Mouse (Mus musculus) heart, embryonic 10.5 days (tissue): ENCODE measurements around the gene Spin1. TPM values are rescaled to one million over a fixed set of nuclear protein-coding genes. Genes with fewer than 3 reads are reported as not detected.

Experiments
- DNase-seq: peaks from one replicate; pipeline ENCODE4 v3.0.0-alpha.2; 2017; ENCODE audit warnings: low spot score
- H3K27ac ChIP-seq: fragments of 300-500 bp; sonication (generic); 2 replicates; pipeline ENCODE4 v1.5.1; 2016; ENCODE audit warnings: mild to moderate bottlenecking
- H3K27me3 ChIP-seq: fragments of 300-500 bp; sonication (generic); 2 replicates; pipeline ENCODE4 v1.6.1; 2016; ENCODE audit warnings: mild to moderate bottlenecking; ENCODE audit not compliant: poor library complexity, insufficient read depth, severe bottlenecking
- H3K36me3 ChIP-seq: fragments of 300-500 bp; sonication (generic); 2 replicates; pipeline ENCODE4 v1.6.1; 2016; ENCODE audit warnings: mild to moderate bottlenecking, moderate library complexity
- H3K4me1 ChIP-seq: fragments of 300-500 bp; sonication (generic); 2 replicates; pipeline ENCODE4 v1.6.1; 2016; ENCODE audit warnings: mild to moderate bottlenecking
- H3K4me3 ChIP-seq: fragments of 300-500 bp; sonication (generic); 2 replicates; pipeline ENCODE4 v1.5.1; 2016; ENCODE audit warnings: mild to moderate bottlenecking, moderate library complexity
- H3K9me3 ChIP-seq: fragments of 300-500 bp; sonication (generic); 2 replicates; pipeline ENCODE4 v1.6.1; 2016; ENCODE audit warnings: mild to moderate bottlenecking, moderate library complexity
- WGBS: fragments of 180-500 bp; shearing (Covaris S2); methylation state at CpG from one replicate; pipeline ENCODE4 v1.1.7; 2016; 5-methylcytosine and 5-hydroxymethylcytosine counted together
- polyA plus RNA-seq: library from polyadenylated mRNA; unstranded; fragments of >200 nt; fragmentation: Nextera tagmentation; extraction: Ambion mirVana; gene quantifications from 2 replicates; pipeline ENCODE4 v1.2.1, GENCODE M21; 2016

The Spin1 gene
- polyA plus RNA-seq, 1 experiment from 2014 or later: 63.4 TPM

- Histone ChIP-seq H3K9me3 (no peaks in the 10 kb centered on the region), H3K4me1 (no peaks in the 10 kb centered on the region), H3K4me3 (no peak overlapping the region), H3K36me3 (no peaks in the 10 kb centered on the region), H3K27ac (no peak overlapping the region), H3K27me3 (no peaks in the 10 kb centered on the region)
- peak; percentile 58 for DNase-seq
- 72% methylated on average over 2 of the region's 2 CpGs for WGBS
Observed at GRCm38 (mm10) chr13:51080801-51081200, 19.9 kb upstream of the Spin1 start.

DNA sequence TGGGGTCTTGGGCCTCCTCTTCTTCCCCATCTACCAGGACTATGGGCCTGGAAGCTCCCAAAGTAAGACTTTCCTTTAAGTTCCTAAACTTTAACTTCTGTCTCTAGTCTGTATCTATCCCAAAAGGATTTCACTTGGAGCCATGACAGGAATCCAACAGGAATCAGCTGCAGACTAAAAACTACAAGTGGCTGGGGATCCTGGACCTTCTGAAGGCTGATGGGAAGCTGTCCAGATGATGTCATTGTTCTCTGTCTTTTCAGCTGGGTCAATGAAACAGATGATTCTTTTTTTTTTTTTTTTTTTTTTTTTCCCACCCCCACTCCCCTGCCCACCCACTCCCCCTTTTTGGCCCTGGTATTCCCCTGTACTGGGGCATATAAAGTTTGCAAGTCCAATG is 16.4 kb upstream of the Spin1 start:
- Histone ChIP-seq H3K36me3 (no peaks in the 10 kb centered on the region), H3K4me3 (no peak overlapping the region)
- DNase-seq: no peak

DNA sequence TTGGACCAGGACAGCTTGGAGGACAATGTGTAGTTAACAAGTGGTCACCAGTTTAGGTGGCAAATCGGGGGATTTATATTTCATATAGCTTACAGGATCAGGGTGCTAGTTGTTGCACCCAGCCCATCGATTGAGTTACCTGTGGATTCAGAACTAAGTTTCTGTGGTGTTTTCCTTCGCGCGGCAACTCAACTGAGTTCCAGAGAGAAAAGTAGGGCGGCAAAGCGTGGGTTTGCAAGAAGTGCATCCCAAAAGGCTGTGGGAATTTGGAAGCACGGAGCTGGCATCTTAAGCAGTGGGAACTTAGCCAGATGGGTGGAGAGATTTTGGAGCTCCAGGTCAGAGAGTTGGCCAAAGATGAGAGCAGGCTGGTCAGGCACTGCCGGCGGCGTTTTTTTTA is 14.7 kb upstream of the Spin1 start:
- Histone ChIP-seq H3K4me3 (no peak overlapping the region), H3K4me1 (no peaks in the 10 kb centered on the region), H3K27ac (no peak overlapping the region), H3K9me3 (no peaks in the 10 kb centered on the region), H3K36me3 (no peaks in the 10 kb centered on the region), H3K27me3 (no peaks in the 10 kb centered on the region)
- DNase-seq: no peak
- 89% methylated on average over 11 of the region's 11 CpGs for WGBS

More for the DNA sequence above, 16.4 kb upstream of the Spin1 start:
- Histone ChIP-seq H3K27ac (no peak overlapping the region), H3K9me3 (no peaks in the 10 kb centered on the region), H3K27me3 (no peaks in the 10 kb centered on the region), H3K4me1 (no peaks in the 10 kb centered on the region)

DNA sequence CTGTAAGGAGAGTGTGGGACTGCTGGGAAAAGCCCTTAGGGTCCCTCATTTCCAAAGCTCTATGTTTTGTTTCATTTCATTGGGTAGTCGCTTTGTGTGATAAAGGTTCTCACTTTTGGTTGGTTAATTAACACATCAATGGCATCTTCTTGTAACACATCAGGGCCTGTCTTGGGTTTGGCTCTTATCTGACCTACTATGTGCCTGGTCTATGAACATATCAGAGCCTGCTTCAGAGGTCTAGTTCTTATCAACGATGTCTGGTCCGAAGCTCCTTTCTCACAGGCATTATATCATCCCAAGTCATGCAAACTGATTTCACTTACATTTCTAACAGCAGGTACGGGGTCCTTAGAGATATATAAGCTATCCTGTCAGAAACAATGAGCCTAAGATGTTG is 13.4 kb upstream of the Spin1 start:
- WGBS: 79% methylated on average over 4 of the region's 4 CpGs

DNA sequence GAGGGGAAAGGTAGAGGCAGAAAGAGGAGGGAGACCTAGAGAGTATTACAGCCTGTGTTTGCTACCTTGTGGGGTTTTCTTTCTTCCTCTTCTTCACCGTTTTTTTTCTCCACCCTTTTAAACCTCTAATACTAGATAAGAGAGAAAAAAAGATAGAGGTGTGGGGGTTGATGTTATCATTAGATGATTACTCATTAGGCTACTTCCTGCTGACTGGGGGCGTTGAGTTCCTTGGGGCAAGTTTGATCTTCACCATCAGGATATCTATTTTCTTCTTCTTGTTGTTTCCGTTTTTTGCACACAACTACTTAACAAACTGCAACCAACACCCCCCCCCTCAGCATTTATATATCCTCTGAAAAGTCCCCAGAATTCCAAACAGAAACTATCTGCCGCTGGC is 12.5 kb upstream of the Spin1 start:
- DNase-seq: no peak
- no peak overlapping the region for H3K4me3 ChIP-seq
- 65% methylated on average over 4 of the region's 4 CpGs for WGBS
- H3K27me3 ChIP-seq: no peaks in the 10 kb centered on the region
- H3K4me1 ChIP-seq: no peaks in the 10 kb centered on the region
- H3K36me3 ChIP-seq: no peaks in the 10 kb centered on the region
- no peaks in the 10 kb centered on the region for H3K9me3 ChIP-seq
- H3K27ac ChIP-seq: no peak overlapping the region

More for the DNA sequence above, 13.4 kb upstream of the Spin1 start:
- Histone ChIP-seq H3K4me1 (no peaks in the 10 kb centered on the region), H3K27me3 (no peaks in the 10 kb centered on the region), H3K9me3 (no peaks in the 10 kb centered on the region), H3K27ac (no peak overlapping the region), H3K4me3 (no peak overlapping the region), H3K36me3 (no peaks in the 10 kb centered on the region)
- no peak for DNase-seq

- no peak overlapping the region for H3K4me3 ChIP-seq
- no peak for DNase-seq
- H3K4me1 ChIP-seq: no peaks in the 10 kb centered on the region
- H3K27ac ChIP-seq: no peak overlapping the region
- H3K27me3 ChIP-seq: no peaks in the 10 kb centered on the region
- no peaks in the 10 kb centered on the region for H3K36me3 ChIP-seq
- H3K9me3 ChIP-seq: no peaks in the 10 kb centered on the region
- WGBS: 80% methylated on average over 4 of the region's 4 CpGs
Observed at GRCm38 (mm10) chr13:51089058-51089457, 11.6 kb upstream of the Spin1 start.

- Histone ChIP-seq H3K27ac (no peak overlapping the region), H3K27me3 (no peaks in the 10 kb centered on the region), H3K4me1 (no peaks in the 10 kb centered on the region), H3K9me3 (no peaks in the 10 kb centered on the region), H3K36me3 (no peaks in the 10 kb centered on the region), H3K4me3 (no peak overlapping the region)
- DNase-seq: no peak
- 71% methylated on average over 5 of the region's 5 CpGs for WGBS
Observed at GRCm38 (mm10) chr13:51090105-51090661, 10.5 kb upstream of the Spin1 start.

DNA sequence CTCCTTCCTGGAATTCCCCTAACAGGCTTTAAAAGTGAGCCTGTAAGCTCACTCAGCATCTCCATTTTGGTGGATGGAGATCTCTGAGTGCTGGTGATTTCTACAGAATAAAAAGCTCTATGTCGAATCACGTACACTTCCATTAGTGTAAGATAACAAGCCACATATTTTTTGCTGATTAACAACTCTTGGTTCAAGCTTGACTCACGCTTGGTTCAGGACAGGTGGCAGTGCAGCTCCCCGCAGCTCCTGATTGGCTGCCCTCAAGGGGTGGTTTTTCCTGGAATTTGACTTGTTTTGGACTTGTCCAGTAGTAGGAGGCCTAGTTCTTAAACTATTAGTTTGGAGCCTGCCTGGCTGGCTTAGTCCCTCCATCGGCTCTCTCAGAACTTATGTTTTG is 7.2 kb upstream of the Spin1 start:
- 80% methylated on average over 5 of the region's 5 CpGs for WGBS
- no peak for DNase-seq
- H3K27ac ChIP-seq: no peak overlapping the region
- H3K4me3 ChIP-seq: no peak overlapping the region
- H3K9me3 ChIP-seq: no peaks in the 10 kb centered on the region
- H3K27me3 ChIP-seq: no peaks in the 10 kb centered on the region
- H3K36me3 ChIP-seq: no peaks in the 10 kb centered on the region
- H3K4me1 ChIP-seq: no peaks in the 10 kb centered on the region

- no peaks in the 10 kb centered on the region for H3K9me3 ChIP-seq
- 86% methylated on average over 16 of the region's 16 CpGs for WGBS
Observed at GRCm38 (mm10) chr13:51094323-51095195, 6.1 kb upstream of the Spin1 start.

DNA sequence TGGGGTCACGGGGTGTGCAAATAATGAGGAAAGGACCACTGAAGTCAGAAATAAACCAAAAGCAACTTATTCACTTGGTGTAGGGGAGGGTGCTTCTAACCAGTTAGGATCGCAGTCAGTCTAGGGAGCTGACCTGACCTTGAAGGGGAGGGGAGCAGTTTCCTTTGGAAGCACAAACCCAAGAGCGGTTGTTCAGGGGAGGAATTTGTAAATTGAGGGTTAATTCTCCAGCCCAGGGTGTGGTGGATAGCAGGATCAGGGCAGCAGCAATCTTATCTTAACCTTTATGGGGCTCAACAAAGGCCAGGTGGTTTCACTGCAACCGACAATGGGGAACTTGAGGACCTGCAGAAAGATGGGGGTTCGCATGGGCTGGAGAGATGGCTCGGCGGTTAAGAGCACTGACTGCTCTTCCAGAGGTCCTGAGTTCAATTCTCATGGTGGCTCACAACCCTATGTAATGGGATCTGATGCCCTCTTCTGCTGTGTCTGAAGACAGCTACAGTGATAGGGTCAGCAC is 5.4 kb upstream of the Spin1 start:
- no peaks in the 10 kb centered on the region for H3K36me3 ChIP-seq
- H3K4me1 ChIP-seq: no peaks in the 10 kb centered on the region
- no peaks in the 10 kb centered on the region for H3K27me3 ChIP-seq
- no peaks in the 10 kb centered on the region for H3K9me3 ChIP-seq
- H3K4me3 ChIP-seq: no peak overlapping the region
- no peak for DNase-seq
- H3K27ac ChIP-seq: no peak overlapping the region
- WGBS: 88% methylated on average over 7 of the region's 7 CpGs

More at GRCm38 (mm10) chr13:51094323-51095195, 6.1 kb upstream of the Spin1 start:
- H3K4me3 ChIP-seq: no peak overlapping the region
- DNase-seq: no peak
- no peaks in the 10 kb centered on the region for H3K36me3 ChIP-seq
- H3K4me1 ChIP-seq: no peaks in the 10 kb centered on the region
- no peak overlapping the region for H3K27ac ChIP-seq
- no peaks in the 10 kb centered on the region for H3K27me3 ChIP-seq

DNA sequence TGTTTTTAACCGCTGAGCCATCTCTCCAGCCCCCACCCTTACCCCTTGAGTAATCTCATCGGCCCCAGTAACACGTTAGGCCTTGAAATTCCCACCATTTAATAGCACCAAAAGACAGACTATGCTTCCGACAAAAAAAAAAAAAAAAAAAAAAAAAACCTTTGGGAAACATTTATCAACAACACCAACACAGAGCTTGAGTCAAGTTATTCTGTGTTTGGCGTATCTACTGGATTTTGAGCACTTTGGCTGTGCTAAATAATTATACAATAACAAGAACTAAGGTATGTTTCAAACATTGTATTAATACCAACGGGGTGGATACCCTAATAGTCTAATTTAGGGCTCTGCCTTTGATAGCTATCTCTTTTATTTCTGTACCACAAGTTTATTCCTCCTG is 4.0 kb upstream of the Spin1 start:
- DNase-seq: no peak
- Histone ChIP-seq H3K4me1 (no peaks in the 10 kb centered on the region), H3K27ac (no peak overlapping the region), H3K27me3 (no peaks in the 10 kb centered on the region), H3K4me3 (no peak overlapping the region), H3K9me3 (no peaks in the 10 kb centered on the region), H3K36me3 (no peaks in the 10 kb centered on the region)
- WGBS: 86% methylated on average over 6 of the region's 6 CpGs

DNA sequence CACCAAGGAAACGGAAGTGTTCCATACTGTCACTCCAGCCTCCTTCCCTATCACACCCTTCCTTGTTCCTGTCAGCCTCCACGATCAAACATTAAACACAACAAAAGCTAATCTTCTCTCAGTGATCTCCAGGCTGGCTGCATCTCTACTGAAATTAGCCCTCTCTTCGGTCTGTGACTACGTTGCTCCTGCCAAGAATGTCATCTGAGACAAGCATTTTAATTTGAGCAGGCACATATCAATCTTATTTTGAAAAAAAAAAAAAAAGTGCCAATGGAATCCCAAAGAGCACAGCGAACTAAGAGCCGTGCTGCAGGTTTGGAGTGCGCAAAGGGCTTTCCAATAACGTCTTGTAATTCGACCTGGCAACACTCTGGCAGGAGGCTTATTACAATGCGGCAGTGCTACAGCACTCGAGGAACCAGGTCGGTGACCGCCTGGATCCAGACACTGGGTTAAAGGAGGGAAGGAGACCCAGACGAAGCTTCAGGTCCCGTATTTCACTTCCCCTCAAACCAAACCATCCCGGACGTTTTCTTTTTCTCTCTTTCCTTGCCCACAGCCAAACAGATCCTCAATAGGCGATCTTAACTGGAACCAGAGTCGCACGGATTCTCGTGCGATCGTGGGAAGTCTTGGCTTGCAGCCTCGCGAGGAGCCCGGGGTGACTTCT is 984 bp upstream of the Spin1 start:
- peak overlapping the region; percentile 99 for H3K27ac ChIP-seq
- 9% methylated on average over 26 of the region's 26 CpGs for WGBS
- peak overlapping the region; percentile 90 for H3K4me3 ChIP-seq
- H3K36me3 ChIP-seq: peaks cover 21% of the 10 kb centered on the region
- peaks cover 5% of the 10 kb centered on the region; the same call in 1 of the 2 replicates for H3K4me1 ChIP-seq
- no peak for DNase-seq
- no peaks in the 10 kb centered on the region for H3K9me3 ChIP-seq
- H3K27me3 ChIP-seq: no peaks in the 10 kb centered on the region
